Mouse (Mus musculus) CD8-positive naive resting alpha-beta T cell, adult 2 months (primary cell): ENCODE measurements around the gene Fam98b.
A peak's percentile ranks its signal among the peaks of the same experiment; 100 is the strongest.

Experiments used
- DNase-seq, 2 experiments: peaks; one replicate each; pipeline ENCODE4 v3.0.0; 2022; ENCODE audit warnings: low read depth in 2 of 2, low spot score in 2 of 2

Fam98b gene

GRCm38 (mm10) chr2:117299596-117300448 lies 50.3 kb downstream of the Fam98b start:
- DNase-seq = no peak

- DNase-seq = no peak
Measured at GRCm38 (mm10) chr2:117303391-117304350, 54.1 kb downstream of the Fam98b start.

GRCm38 (mm10) chr2:117304941-117305340 lies 55.4 kb downstream of the Fam98b start:
- no peak for DNase-seq

GRCm38 (mm10) chr2:117307959-117308358 lies 58.4 kb downstream of the Fam98b start:
- no peak for DNase-seq

GRCm38 (mm10) chr2:117309046-117309445 lies 59.5 kb downstream of the Fam98b start:
- no peak for DNase-seq

- DNase-seq = no peak
Measured at GRCm38 (mm10) chr2:117311349-117311748, 61.8 kb downstream of the Fam98b start.

GRCm38 (mm10) chr2:117312030-117312429 lies 62.5 kb downstream of the Fam98b start:
- no peak for DNase-seq

GRCm38 (mm10) chr2:117312441-117312895 lies 62.9 kb downstream of the Fam98b start:
- DNase-seq = peak; percentile 39 to 52

GRCm38 (mm10) chr2:117313586-117314235 lies 64.2 kb downstream of the Fam98b start:
- DNase-seq = peak in 1 of 2 experiments; percentile 46

GRCm38 (mm10) chr2:117318991-117319390 lies 69.5 kb downstream of the Fam98b start:
- DNase-seq = no peak
